Comparison of ENCODE assay signal across 8 mouse cellular contexts in genomic region chr10:72653797-72654196, GRCm38 (mm10). TPM values are rescaled to one million over a fixed set of nuclear protein-coding genes. Genes with fewer than 3 reads are reported as not detected.
A peak's percentile ranks its signal among the peaks of the same experiment; 100 is the strongest.
DNase-seq lines count a peak whose midpoint lies in the region; ATAC-seq and TF ChIP-seq lines count a peak whose summit lies in the region.

No protein-coding gene starts in this region.

- H3K9me3 ChIP-seq in intestine, embryonic 14.5 days (ENCODE audit: control insufficient read depth, low read length) = no peaks in the 10 kb centered on the region
- H3K9me3 ChIP-seq in intestine, postnatal 0 days (ENCODE audit: control insufficient read depth) = no peaks in the 10 kb centered on the region
- no peaks in the 10 kb centered on the region for H3K9me3 ChIP-seq in hindbrain, embryonic 12.5 days (replicated peaks)
- no peaks in the 10 kb centered on the region for H3K9me3 ChIP-seq in midbrain, embryonic 13.5 days

- ATAC-seq in intestine, embryonic 14.5 days (replicated peaks; ENCODE audit: low FRiP score, low TSS enrichment, low read depth) = no peak
- no peak for ATAC-seq in intestine, postnatal 0 days
- ATAC-seq in hindbrain, embryonic 12.5 days (ENCODE audit: low FRiP score) = no peak
- no peak for ATAC-seq in midbrain, embryonic 13.5 days

- peaks cover 7% of the 10 kb centered on the region for H3K4me1 ChIP-seq in intestine, embryonic 14.5 days (replicated peaks; ENCODE audit: control insufficient read depth, insufficient read depth, low read length)
- no peaks in the 10 kb centered on the region for H3K4me1 ChIP-seq in intestine, postnatal 0 days (replicated peaks; ENCODE audit: control insufficient read depth, insufficient read depth, low read length)
- H3K4me1 ChIP-seq in hindbrain, embryonic 12.5 days = peaks cover 20% of the 10 kb centered on the region
- peaks cover 38% of the 10 kb centered on the region for H3K4me1 ChIP-seq in midbrain, embryonic 13.5 days (replicated peaks)

- peaks cover 29% of the 10 kb centered on the region for H3K36me3 ChIP-seq in intestine, embryonic 14.5 days (ENCODE audit: control insufficient read depth, insufficient read depth, low read length)
- peaks cover 19% of the 10 kb centered on the region for H3K36me3 ChIP-seq in intestine, postnatal 0 days (ENCODE audit: control insufficient read depth, insufficient read depth)
- peaks cover 25% of the 10 kb centered on the region for H3K36me3 ChIP-seq in hindbrain, embryonic 12.5 days
- H3K36me3 ChIP-seq in midbrain, embryonic 13.5 days = peaks cover 26% of the 10 kb centered on the region

- DNase-seq in intestine, embryonic 14.5 days (ENCODE audit: low spot score) = no peak
- peak; percentile 37 for DNase-seq in MN1 (ENCODE audit: low spot score)
- no peak for DNase-seq in natural killer cell, adult 2 months (ENCODE audit: low spot score in 2 of 2)
- DNase-seq in right cerebral cortex, postnatal 36 days (ENCODE audit: low spot score in 2 of 2) = no peak
- no peak for DNase-seq in spleen, postnatal 10 days (ENCODE audit: low spot score in 2 of 2)

- no peak for TF ChIP-seq CTCF in intestine, postnatal 0 days (IDR thresholded peaks at IDR 0.05; ENCODE audit: low read depth)

- peak overlapping the region; percentile 56 for H3K4me2 ChIP-seq in intestine, embryonic 14.5 days (ENCODE audit: low read length)
- H3K4me2 ChIP-seq in intestine, postnatal 0 days (replicated peaks; ENCODE audit: low read depth) = no peak overlapping the region
- H3K4me2 ChIP-seq in hindbrain, embryonic 12.5 days (replicated peaks) = peak overlapping the region; percentile 72
- peak overlapping the region; percentile 52 for H3K4me2 ChIP-seq in midbrain, embryonic 13.5 days (replicated peaks)

- 0 out of 2 replicates have a peak overlapping the region, but pooled peaks have one; percentile 87 for H3K4me3 ChIP-seq in intestine, embryonic 14.5 days (ENCODE audit: low read depth, low read length)
- no peak overlapping the region for H3K4me3 ChIP-seq in intestine, postnatal 0 days (ENCODE audit: low read depth, low read length)
- H3K4me3 ChIP-seq in hindbrain, embryonic 12.5 days = no peak overlapping the region
- H3K4me3 ChIP-seq in midbrain, embryonic 13.5 days (replicated peaks) = 0 out of 2 replicates have a peak overlapping the region, but pooled peaks have one; percentile 65

- H3K27me3 ChIP-seq in intestine, embryonic 14.5 days (replicated peaks; ENCODE audit: control insufficient read depth, insufficient read depth, low read length) = no peaks in the 10 kb centered on the region
- H3K27me3 ChIP-seq in intestine, postnatal 0 days (replicated peaks; ENCODE audit: control insufficient read depth, insufficient read depth, low read length) = peaks cover 22% of the 10 kb centered on the region
- no peaks in the 10 kb centered on the region for H3K27me3 ChIP-seq in hindbrain, embryonic 12.5 days
- no peaks in the 10 kb centered on the region for H3K27me3 ChIP-seq in midbrain, embryonic 13.5 days

- H3K27ac ChIP-seq in intestine, embryonic 14.5 days (ENCODE audit: low read depth) = peak overlapping the region; percentile 85; the same call in 1 of the 2 replicates
- H3K27ac ChIP-seq in intestine, postnatal 0 days (ENCODE audit: low read depth, low read length) = no peak overlapping the region
- peak overlapping the region; percentile 88 for H3K27ac ChIP-seq in hindbrain, embryonic 12.5 days
- peak overlapping the region; percentile 94 for H3K27ac ChIP-seq in midbrain, embryonic 13.5 days

- no peak overlapping the region for H3K9ac ChIP-seq in intestine, embryonic 14.5 days (ENCODE audit: low read length)
- no peak overlapping the region for H3K9ac ChIP-seq in intestine, postnatal 0 days (ENCODE audit: low read depth, low read length)
- H3K9ac ChIP-seq in hindbrain, embryonic 12.5 days = 0 out of 2 replicates have a peak overlapping the region, but pooled peaks have one; percentile 41
- H3K9ac ChIP-seq in midbrain, embryonic 13.5 days (replicated peaks) = peak overlapping the region; percentile 58

- WGBS in intestine, embryonic 14.5 days = 51% methylated on average over 2 of the region's 2 CpGs
- WGBS in intestine, postnatal 0 days = 69% methylated on average over 2 of the region's 2 CpGs
- WGBS in hindbrain, embryonic 12.5 days = 69% methylated on average over 2 of the region's 2 CpGs
- 84% methylated on average over 2 of the region's 2 CpGs for WGBS in midbrain, embryonic 13.5 days

RNA-seq across cellular contexts. Expression of gene Zwint, which starts 0.8 kb away (rescaled TPM):
- 246 and 280 TPM in 2 replicates for polyA plus RNA-seq in intestine, embryonic 14.5 days (2014; fragmentation: Nextera tagmentation; extraction: Ambion mirVana)
- polyA plus RNA-seq in intestine, postnatal 0 days (2015; fragmentation: Nextera tagmentation; extraction: Ambion mirVana) = 90.9 and 104 TPM in 2 replicates
- polyA plus RNA-seq in hindbrain, embryonic 12.5 days (2016; fragmentation: Nextera tagmentation; extraction: Ambion mirVana) = 418 and 421 TPM in 2 replicates
- polyA plus RNA-seq in midbrain, embryonic 13.5 days (2015; fragmentation: Nextera tagmentation; extraction: Ambion mirVana) = 552 and 589 TPM in 2 replicates

Comparison
In these comparisons a context has a peak if more than half of its experiments do, and no peak if none do; other contexts are left out.
1. H3K4me3 ChIP-seq: peak in intestine, embryonic 14.5 days (single experiment) and midbrain, embryonic 13.5 days (single experiment); none in intestine, postnatal 0 days (single experiment) and hindbrain, embryonic 12.5 days (single experiment).
2. H3K9ac ChIP-seq: peak in hindbrain, embryonic 12.5 days (single experiment) and midbrain, embryonic 13.5 days (single experiment); none in intestine, embryonic 14.5 days (single experiment) and intestine, postnatal 0 days (single experiment).